Mouse (Mus musculus) embryonic facial prominence, embryonic 14.5 days (tissue): Measurements from ENCODE around the gene Fntb. TPM values are rescaled to one million over a fixed set of nuclear protein-coding genes. Genes with fewer than 3 reads are reported as not detected.
A peak's percentile ranks its signal among the peaks of the same experiment; 100 is the strongest.

Experiments
- ATAC-seq: fragments of 200-750 bp; cut with Nextera tagmentation; 2 replicates; pipeline ENCODE4 v1.8.0; 2017; ENCODE audit warnings: low read depth, moderate number of reproducible peaks, moderate TSS enrichment
- DNase-seq: peaks from one replicate; pipeline ENCODE4 v3.0.0-alpha.2; 2015; ENCODE audit warnings: low spot score
- H3K27ac ChIP-seq: fragments of 300-500 bp; sonication (generic); replicated peaks from 2 replicates; pipeline ENCODE4 v1.5.1; 2014; ENCODE audit warnings: low read depth, mild to moderate bottlenecking, low read length, moderate library complexity
- H3K27me3 ChIP-seq: fragments of 300-500 bp; sonication (generic); replicated peaks from 2 replicates; pipeline ENCODE4 v1.6.1; 2014; ENCODE audit warnings: low read length; ENCODE audit not compliant: control insufficient read depth, insufficient read depth
- H3K36me3 ChIP-seq: fragments of 300-500 bp; sonication (generic); 2 replicates; pipeline ENCODE4 v1.6.1; 2014; ENCODE audit warnings: low read length, mixed read lengths; ENCODE audit not compliant: control insufficient read depth, insufficient read depth
- H3K4me1 ChIP-seq: fragments of 300-500 bp; sonication (generic); 2 replicates; pipeline ENCODE4 v1.6.1; 2014; ENCODE audit warnings: antibody characterized with exemption, low read length; ENCODE audit not compliant: control insufficient read depth, insufficient read depth
- H3K4me2 ChIP-seq: fragments of 300-500 bp; sonication (generic); 2 replicates; pipeline ENCODE4 v1.6.1; 2014; ENCODE audit warnings: low read depth, mild to moderate bottlenecking, low read length, moderate library complexity, mixed read lengths
- H3K4me3 ChIP-seq: fragments of 300-500 bp; sonication (generic); 2 replicates; pipeline ENCODE4 v1.5.1; 2014; ENCODE audit warnings: low read depth, mild to moderate bottlenecking, low read length
- H3K9ac ChIP-seq: fragments of 300-500 bp; sonication (generic); 2 replicates; pipeline ENCODE4 v1.6.1; 2014; ENCODE audit warnings: low read depth, mild to moderate bottlenecking, low read length, moderate library complexity, mixed read lengths
- H3K9me3 ChIP-seq: fragments of 300-500 bp; sonication (generic); 2 replicates; pipeline ENCODE4 v1.6.1; 2016; ENCODE audit warnings: low read length; ENCODE audit not compliant: control insufficient read depth
- WGBS: fragments of 180-500 bp; shearing (Covaris S2); extraction: QIAGEN DNeasy Blood & Tissue Kit; methylation state at CpG from one replicate; pipeline ENCODE4 v1.1.7; 2014; 5-methylcytosine and 5-hydroxymethylcytosine counted together
- polyA plus RNA-seq: library from polyadenylated mRNA; unstranded; fragments of >200 nt; fragmentation: Nextera tagmentation; extraction: Ambion mirVana; gene quantifications from 2 replicates; pipeline ENCODE4 v1.2.1, GENCODE M21; 2014

Fntb gene
- polyA plus RNA-seq, 1 experiment from 2014 or later: 41.4 TPM

- peak; percentile 44 for DNase-seq
- ATAC-seq: 0 out of 2 replicates have a peak, but pooled peaks have one; percentile 28
Observed at GRCm38 (mm10) chr12:76803700-76804252, 38.4 kb downstream of the Fntb start.

GRCm38 (mm10) chr12:76805056-76805811, 39.8 kb downstream of the Fntb start:
- 85% methylated on average over 10 of the region's 10 CpGs for WGBS
- Histone ChIP-seq H3K4me2 (no peak overlapping the region), H3K9me3 (no peaks in the 10 kb centered on the region), H3K4me1 (no peaks in the 10 kb centered on the region), H3K27me3 (no peaks in the 10 kb centered on the region), H3K4me3 (no peak overlapping the region), H3K9ac (no peak overlapping the region), H3K27ac (no peak overlapping the region), H3K36me3 (no peaks in the 10 kb centered on the region)
- no peak for ATAC-seq
- no peak for DNase-seq

More at GRCm38 (mm10) chr12:76803700-76804252, 38.4 kb downstream of the Fntb start:
- Histone ChIP-seq H3K4me2 (no peak overlapping the region), H3K9me3 (no peaks in the 10 kb centered on the region), H3K27ac (no peak overlapping the region), H3K27me3 (no peaks in the 10 kb centered on the region), H3K4me3 (no peak overlapping the region), H3K9ac (no peak overlapping the region), H3K4me1 (no peaks in the 10 kb centered on the region), H3K36me3 (0 out of 2 replicates have a peak, but pooled peaks cover 4% of the 10 kb centered on the region)
- 51% methylated on average over 7 of the region's 7 CpGs for WGBS

DNA sequence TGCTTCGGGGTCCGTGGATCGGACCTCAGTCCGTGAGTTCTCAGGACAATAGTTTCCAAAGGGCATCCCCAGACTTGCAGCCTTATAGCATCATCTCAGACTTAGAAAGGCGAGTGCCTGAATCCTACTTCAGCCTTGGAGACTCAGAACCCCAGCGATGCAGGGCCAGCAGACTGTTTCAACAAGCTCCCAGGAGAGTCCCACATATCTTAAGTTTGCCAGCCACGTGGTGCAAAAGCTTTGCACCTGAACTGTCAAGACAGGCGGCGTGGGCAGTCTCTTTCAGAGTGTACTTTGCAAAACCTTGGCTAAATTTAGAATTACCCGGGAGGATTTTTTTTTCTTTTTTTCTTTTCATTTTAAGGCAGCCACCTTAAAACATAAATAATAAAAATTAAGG, 42.4 kb downstream of the Fntb start:
- ATAC-seq (no peak), DNase-seq (no peak)
- H3K4me1 ChIP-seq: no peaks in the 10 kb centered on the region
- H3K27me3 ChIP-seq: no peaks in the 10 kb centered on the region
- peaks cover 3% of the 10 kb centered on the region; the same call in 1 of the 2 replicates for H3K36me3 ChIP-seq
- H3K4me2 ChIP-seq: no peak overlapping the region
- WGBS: 74% methylated on average over 10 of the region's 10 CpGs
- H3K27ac ChIP-seq: no peak overlapping the region
- no peak overlapping the region for H3K9ac ChIP-seq
- H3K4me3 ChIP-seq: no peak overlapping the region
- no peaks in the 10 kb centered on the region for H3K9me3 ChIP-seq

DNA sequence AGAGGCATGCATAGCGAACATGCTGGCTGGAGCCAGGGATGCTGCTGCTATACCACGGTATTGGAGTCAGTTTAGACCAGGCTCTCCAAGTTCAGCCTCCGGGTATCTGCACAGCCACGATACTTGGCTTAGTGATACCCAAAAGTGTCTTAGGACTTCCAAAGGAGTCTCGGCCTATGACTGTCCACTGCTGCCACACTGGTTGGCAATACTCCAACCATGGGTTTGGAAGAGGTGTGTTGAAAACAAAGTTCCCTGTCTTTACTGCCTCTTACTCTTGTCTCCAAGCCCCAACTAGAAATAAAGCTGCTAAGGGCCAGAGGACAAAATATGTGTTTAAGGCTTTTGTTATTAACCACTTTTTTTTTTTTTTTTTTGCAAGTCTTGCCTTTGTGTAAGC, 45.1 kb downstream of the Fntb start:
- H3K36me3 ChIP-seq: peaks cover 3% of the 10 kb centered on the region; the same call in 1 of the 2 replicates
- H3K9me3 ChIP-seq: no peaks in the 10 kb centered on the region
- H3K4me1 ChIP-seq: no peaks in the 10 kb centered on the region
- H3K9ac ChIP-seq: no peak overlapping the region
- no peak overlapping the region for H3K4me2 ChIP-seq
- WGBS: 90% methylated on average over 5 of the region's 5 CpGs
- DNase-seq: no peak
- no peaks in the 10 kb centered on the region for H3K27me3 ChIP-seq
- no peak overlapping the region for H3K27ac ChIP-seq
- ATAC-seq: no peak
- H3K4me3 ChIP-seq: no peak overlapping the region

- Histone ChIP-seq H3K27ac (no peak overlapping the region), H3K4me3 (no peak overlapping the region), H3K27me3 (no peaks in the 10 kb centered on the region), H3K9ac (no peak overlapping the region), H3K36me3 (peaks cover 3% of the 10 kb centered on the region; the same call in 1 of the 2 replicates), H3K4me1 (no peaks in the 10 kb centered on the region), H3K4me2 (no peak overlapping the region), H3K9me3 (no peaks in the 10 kb centered on the region)
- ATAC-seq: no peak
- DNase-seq: no peak
- 92% methylated on average over 4 of the region's 4 CpGs for WGBS
Observed at GRCm38 (mm10) chr12:76811006-76811405, 45.6 kb downstream of the Fntb start.

DNA sequence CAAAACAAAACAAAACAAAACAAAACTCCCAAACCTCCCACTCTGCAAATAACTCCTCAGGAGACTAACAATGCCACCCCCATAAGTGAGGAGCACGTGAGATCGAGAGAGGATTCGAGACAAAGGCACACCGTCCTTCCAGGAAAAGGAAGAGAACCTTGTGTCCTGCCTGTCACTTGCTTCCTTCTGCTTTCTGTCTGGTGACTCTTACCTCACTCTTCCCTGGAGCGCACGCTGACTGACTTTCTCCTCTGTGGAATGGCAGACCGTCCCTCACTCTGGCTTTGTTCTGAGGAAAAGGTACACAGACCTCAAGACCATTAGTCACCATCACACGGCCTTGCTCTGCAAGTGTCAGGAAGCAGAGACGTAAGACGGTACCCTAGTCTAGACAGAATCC, 48.2 kb downstream of the Fntb start:
- ATAC-seq (no peak), DNase-seq (no peak)
- no peak overlapping the region for H3K4me2 ChIP-seq
- no peaks in the 10 kb centered on the region for H3K27me3 ChIP-seq
- 68% methylated on average over 10 of the region's 10 CpGs for WGBS
- H3K4me3 ChIP-seq: no peak overlapping the region
- H3K9me3 ChIP-seq: no peaks in the 10 kb centered on the region
- peaks cover 11% of the 10 kb centered on the region for H3K4me1 ChIP-seq
- no peak overlapping the region for H3K27ac ChIP-seq
- no peak overlapping the region for H3K9ac ChIP-seq
- peaks cover 3% of the 10 kb centered on the region; the same call in 1 of the 2 replicates for H3K36me3 ChIP-seq

DNA sequence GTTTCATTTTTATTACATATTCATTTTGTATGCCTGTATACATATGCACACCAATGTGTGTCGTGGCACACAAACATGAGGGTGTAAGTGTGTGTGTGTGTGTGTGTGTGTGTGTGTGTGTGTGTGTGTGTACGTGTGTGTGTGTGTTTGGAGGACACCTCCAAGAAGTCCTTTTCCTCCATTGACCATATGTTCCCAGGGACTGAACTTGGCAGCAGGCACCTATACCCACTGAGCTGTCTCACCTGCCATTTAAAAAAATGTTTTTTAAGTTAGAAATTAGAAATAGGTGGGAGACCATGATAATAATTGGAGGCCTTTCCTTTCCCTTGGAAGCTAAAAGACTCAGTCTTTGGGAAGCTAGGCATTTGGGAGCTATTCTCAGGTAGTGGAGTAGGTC, 48.7 kb downstream of the Fntb start:
- peaks cover 3% of the 10 kb centered on the region; the same call in 1 of the 2 replicates for H3K36me3 ChIP-seq
- H3K9me3 ChIP-seq: no peaks in the 10 kb centered on the region
- H3K9ac ChIP-seq: no peak overlapping the region
- H3K27me3 ChIP-seq: no peaks in the 10 kb centered on the region
- DNase-seq: no peak
- H3K27ac ChIP-seq: no peak overlapping the region
- H3K4me2 ChIP-seq: no peak overlapping the region
- WGBS: 86% methylated on average over 2 of the region's 2 CpGs
- ATAC-seq: no peak
- peaks cover 11% of the 10 kb centered on the region for H3K4me1 ChIP-seq
- no peak overlapping the region for H3K4me3 ChIP-seq

GRCm38 (mm10) chr12:76816720-76817119, 51.3 kb downstream of the Fntb start:
- H3K27ac ChIP-seq: no peak overlapping the region
- no peaks in the 10 kb centered on the region for H3K36me3 ChIP-seq
- H3K9me3 ChIP-seq: no peaks in the 10 kb centered on the region
- no peak overlapping the region for H3K9ac ChIP-seq
- no peak overlapping the region for H3K4me3 ChIP-seq
- 57% methylated on average over 4 of the region's 4 CpGs for WGBS
- H3K4me2 ChIP-seq: no peak overlapping the region
- ATAC-seq (no peak), DNase-seq (no peak)
- H3K27me3 ChIP-seq: no peaks in the 10 kb centered on the region
- H3K4me1 ChIP-seq: peaks cover 32% of the 10 kb centered on the region

- DNase-seq (no peak), ATAC-seq (no peak)
- Histone ChIP-seq H3K27me3 (no peaks in the 10 kb centered on the region), H3K27ac (no peak overlapping the region), H3K4me3 (no peak overlapping the region), H3K9me3 (no peaks in the 10 kb centered on the region), H3K9ac (no peak overlapping the region), H3K4me2 (no peak overlapping the region), H3K36me3 (no peaks in the 10 kb centered on the region), H3K4me1 (peaks cover 34% of the 10 kb centered on the region)
- 47% methylated on average over 4 of the region's 4 CpGs for WGBS
Observed at GRCm38 (mm10) chr12:76817176-76817575, 51.8 kb downstream of the Fntb start.
